Mouse (Mus musculus) frontal cortex, postnatal 36 days (tissue): ENCODE measurements around the gene Ms4a4a.

ENCODE experiments used
- DNase-seq, 2 experiments: peaks; one replicate each; pipeline ENCODE4 v3.0.0; 2022; ENCODE audit warnings: low spot score in 2 of 2

The Ms4a4a gene

DNA sequence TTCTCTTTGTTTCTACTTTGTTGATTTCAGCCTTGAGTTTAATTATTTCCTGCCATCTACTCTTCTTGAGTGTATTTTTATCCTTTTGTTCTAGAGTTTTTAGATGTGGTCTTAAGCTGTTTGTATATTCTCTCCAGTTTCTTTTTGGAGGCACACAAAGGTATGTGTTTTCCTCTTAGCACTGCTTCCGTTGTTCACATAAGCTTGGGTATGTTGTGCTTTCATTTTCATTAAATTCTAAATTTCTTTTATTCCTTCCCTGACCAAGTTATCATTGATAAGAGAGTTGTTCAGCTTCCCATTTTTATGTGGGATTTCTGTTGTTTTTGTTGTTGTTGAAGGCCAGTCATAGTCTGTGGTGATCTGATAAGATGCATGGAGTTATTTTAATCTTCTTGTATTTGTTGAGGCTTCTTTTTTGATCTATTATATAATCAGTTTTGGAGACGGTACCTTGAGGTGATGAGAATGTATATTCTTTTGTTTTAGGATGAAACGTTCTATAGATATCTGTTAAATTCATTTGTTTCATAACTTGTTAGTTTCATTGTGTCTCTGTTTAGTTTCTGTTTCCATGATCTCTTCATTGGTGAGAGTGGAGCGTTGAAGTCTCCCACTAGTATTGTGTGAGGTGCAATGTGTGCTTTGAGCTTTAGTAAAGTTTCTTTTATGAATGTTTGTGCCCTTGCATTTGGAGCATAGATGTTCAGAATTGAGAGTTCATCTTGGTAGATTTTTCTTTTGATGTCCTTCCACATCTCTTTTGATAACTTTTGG, 59.9 kb downstream of the Ms4a4a start:
- no peak for DNase-seq
